ENCODE assay signal across 8 mouse cellular contexts in the genomic region with DNA sequence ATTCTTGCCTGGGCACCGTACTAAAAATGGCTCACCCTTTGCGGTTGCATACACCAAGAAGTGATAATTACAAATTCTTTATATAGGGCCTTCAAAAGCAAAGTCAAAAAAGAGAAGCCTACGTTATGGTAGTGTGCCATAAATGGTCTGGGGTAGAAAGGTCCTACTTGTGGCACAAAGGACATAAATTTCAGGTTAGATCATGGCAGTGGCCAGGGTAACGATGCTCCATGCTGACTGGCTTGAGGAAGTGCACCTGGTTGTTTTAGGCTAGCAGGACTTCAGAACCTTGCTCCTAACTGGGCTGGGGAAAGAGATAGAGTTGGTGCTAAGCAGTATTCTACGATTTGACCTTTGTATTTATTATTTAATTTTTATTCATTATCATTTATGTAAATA. TPM values are rescaled to one million over a fixed set of nuclear protein-coding genes. Genes with fewer than 3 reads are reported as not detected.
DNase-seq lines count a peak whose midpoint lies in the region; ATAC-seq and TF ChIP-seq lines count a peak whose summit lies in the region.

No protein-coding gene starts in this region.

- TF ChIP-seq POLR2A in kidney, adult 2 months (IDR thresholded peaks at IDR 0.05; ENCODE audit: low read depth, low read length), result no peak

- H3K9me3 ChIP-seq in embryonic facial prominence, embryonic 10.5 days, result no peaks in the 10 kb centered on the region
- no peaks in the 10 kb centered on the region for H3K9me3 ChIP-seq in hindbrain, embryonic 16.5 days (ENCODE audit: control insufficient read depth, low read length)
- H3K9me3 ChIP-seq in midbrain, embryonic 13.5 days, result no peaks in the 10 kb centered on the region

- no peaks in the 10 kb centered on the region for H3K27me3 ChIP-seq in kidney, adult 2 months (replicated peaks; ENCODE audit: control insufficient read depth, insufficient read depth, low read length)
- no peaks in the 10 kb centered on the region for H3K27me3 ChIP-seq in embryonic facial prominence, embryonic 10.5 days (replicated peaks; ENCODE audit: low read depth, poor library complexity, severe bottlenecking)
- no peaks in the 10 kb centered on the region for H3K27me3 ChIP-seq in hindbrain, embryonic 16.5 days (replicated peaks; ENCODE audit: control insufficient read depth, insufficient read depth, low read length)
- H3K27me3 ChIP-seq in midbrain, embryonic 13.5 days, result no peaks in the 10 kb centered on the region

- no peak for DNase-seq in kidney, adult 2 months
- no peak for DNase-seq in kidney, adult 8-10 months
- DNase-seq in embryonic facial prominence, embryonic 10.5 days (ENCODE audit: low spot score), result no peak
- DNase-seq in cerebellum, adult 11-12 months, result no peak
- DNase-seq in thymus, postnatal 0 days (ENCODE audit: low spot score), result no peak
- DNase-seq in urinary bladder, postnatal 36 days (ENCODE audit: low spot score in 2 of 2), result no peak

- peak overlapping the region; percentile 87 for H3K4me3 ChIP-seq in kidney, adult 2 months (ENCODE audit: insufficient read depth, low read depth, low read length)
- peak overlapping the region; percentile 76 for H3K4me3 ChIP-seq in embryonic facial prominence, embryonic 10.5 days
- peak overlapping the region; percentile 93 for H3K4me3 ChIP-seq in hindbrain, embryonic 16.5 days (ENCODE audit: low read length)
- H3K4me3 ChIP-seq in midbrain, embryonic 13.5 days (replicated peaks), result peak overlapping the region; percentile 81

- ATAC-seq in hindbrain, embryonic 16.5 days, result no peak
- ATAC-seq in midbrain, embryonic 13.5 days, result peak; percentile 71

- peak overlapping the region; percentile 58 for H3K27ac ChIP-seq in kidney, adult 2 months (ENCODE audit: insufficient read depth, low read depth, low read length)
- peak overlapping the region; percentile 92 for H3K27ac ChIP-seq in embryonic facial prominence, embryonic 10.5 days (replicated peaks)
- peak overlapping the region; percentile 89 for H3K27ac ChIP-seq in hindbrain, embryonic 16.5 days (ENCODE audit: low read depth, low read length)
- H3K27ac ChIP-seq in midbrain, embryonic 13.5 days, result peak overlapping the region; percentile 79; the same call in 1 of the 2 replicates

- H3K4me2 ChIP-seq in hindbrain, embryonic 16.5 days (ENCODE audit: low read length), result peak overlapping the region; percentile 85
- H3K4me2 ChIP-seq in midbrain, embryonic 13.5 days (replicated peaks), result peak overlapping the region; percentile 76

- WGBS in kidney, adult 2 months, result 15% methylated on average over 5 of the region's 5 CpGs
- 33% methylated on average over 5 of the region's 5 CpGs for WGBS in embryonic facial prominence, embryonic 10.5 days
- 24% methylated on average over 5 of the region's 5 CpGs for WGBS in hindbrain, embryonic 16.5 days
- 32% methylated on average over 5 of the region's 5 CpGs for WGBS in midbrain, embryonic 13.5 days

- peak overlapping the region; percentile 88 for H3K9ac ChIP-seq in hindbrain, embryonic 16.5 days (ENCODE audit: low read depth, low read length)
- H3K9ac ChIP-seq in midbrain, embryonic 13.5 days (replicated peaks), result peak overlapping the region; percentile 77

- TF ChIP-seq CTCF in kidney, adult 2 months (conservative IDR thresholded peaks at IDR 0.05; ENCODE audit: insufficient read depth, insufficient read length, low read depth, low read length), result no peak

- H3K36me3 ChIP-seq in kidney, adult 2 months (ENCODE audit: control insufficient read depth, insufficient read depth, low read length), result peaks cover 2% of the 10 kb centered on the region; the same call in 1 of the 2 replicates
- peaks cover 32% of the 10 kb centered on the region for H3K36me3 ChIP-seq in embryonic facial prominence, embryonic 10.5 days (replicated peaks)
- peaks cover 10% of the 10 kb centered on the region for H3K36me3 ChIP-seq in hindbrain, embryonic 16.5 days (ENCODE audit: control insufficient read depth, insufficient read depth, low read length)
- H3K36me3 ChIP-seq in midbrain, embryonic 13.5 days, result peaks cover 15% of the 10 kb centered on the region

- H3K4me1 ChIP-seq in kidney, adult 2 months (ENCODE audit: control insufficient read depth, insufficient read depth, low read length), result peaks cover 27% of the 10 kb centered on the region
- H3K4me1 ChIP-seq in embryonic facial prominence, embryonic 10.5 days, result peaks cover 8% of the 10 kb centered on the region
- no peaks in the 10 kb centered on the region for H3K4me1 ChIP-seq in hindbrain, embryonic 16.5 days (ENCODE audit: control insufficient read depth, insufficient read depth, low read depth, low read length)
- peaks cover 19% of the 10 kb centered on the region for H3K4me1 ChIP-seq in midbrain, embryonic 13.5 days (replicated peaks)

RNA-seq across cellular contexts. Expression of a gene that starts 0.4 kb away (rescaled TPM):
- polyA plus RNA-seq in kidney, adult 2 months (2012; rRNA removed), result 75.3 and 83.7 TPM in 2 replicates
- polyA plus RNA-seq in embryonic facial prominence, embryonic 10.5 days (2016; fragmentation: Nextera tagmentation; extraction: Ambion mirVana), result 62.2 and 68.1 TPM in 2 replicates
- polyA plus RNA-seq in hindbrain, embryonic 16.5 days (2015; fragmentation: Nextera tagmentation; extraction: Ambion mirVana), result 57.7 and 60.1 TPM in 2 replicates
- 41.3 and 41.6 TPM in 2 replicates for polyA plus RNA-seq in midbrain, embryonic 13.5 days (2015; fragmentation: Nextera tagmentation; extraction: Ambion mirVana)
- 44.4 and 44.7 TPM in 2 replicates for polyA plus RNA-seq in thymus, postnatal 0 days (2015; fragmentation: Nextera tagmentation; extraction: Ambion mirVana)

RNA-seq across cellular contexts. Expression of a gene that starts 46.0 kb away (rescaled TPM):
- polyA plus RNA-seq in kidney, adult 2 months (2012; rRNA removed), result 10.6 and 12.5 TPM in 2 replicates
- polyA plus RNA-seq in embryonic facial prominence, embryonic 10.5 days (2016; fragmentation: Nextera tagmentation; extraction: Ambion mirVana), result 50.0 and 50.3 TPM in 2 replicates
- 56.5 and 62.5 TPM in 2 replicates for polyA plus RNA-seq in hindbrain, embryonic 16.5 days (2015; fragmentation: Nextera tagmentation; extraction: Ambion mirVana)
- 52.4 and 54.4 TPM in 2 replicates for polyA plus RNA-seq in midbrain, embryonic 13.5 days (2015; fragmentation: Nextera tagmentation; extraction: Ambion mirVana)
- polyA plus RNA-seq in thymus, postnatal 0 days (2015; fragmentation: Nextera tagmentation; extraction: Ambion mirVana), result 41.1 and 42.4 TPM in 2 replicates
